Mouse (Mus musculus) intestine, embryonic 15.5 days (tissue): ENCODE measurements around the gene Reck. TPM values are rescaled to one million over a fixed set of nuclear protein-coding genes. Genes with fewer than 3 reads are reported as not detected.

Experiments used
- ATAC-seq: fragments of 200-750 bp; cut with Nextera tagmentation; 2 replicates; pipeline ENCODE4 v1.8.0; 2017; ENCODE audit warnings: moderate TSS enrichment, moderate library complexity
- H3K27ac ChIP-seq: fragments of 300-500 bp; sonication (generic); 2 replicates; pipeline ENCODE4 v1.5.1; 2015; ENCODE audit warnings: mild to moderate bottlenecking, inconsistent platforms
- H3K27me3 ChIP-seq: fragments of 300-500 bp; sonication (generic); replicated peaks from 2 replicates; pipeline ENCODE4 v1.6.1; 2015; ENCODE audit warnings: inconsistent platforms
- H3K36me3 ChIP-seq: fragments of 300-500 bp; sonication (generic); 2 replicates; pipeline ENCODE4 v1.6.1; 2015; ENCODE audit warnings: inconsistent platforms
- H3K4me1 ChIP-seq: fragments of 300-500 bp; sonication (generic); replicated peaks from 2 replicates; pipeline ENCODE4 v1.6.1; 2015; ENCODE audit warnings: inconsistent platforms
- H3K4me2 ChIP-seq: fragments of 300-500 bp; sonication (generic); replicated peaks from 2 replicates; pipeline ENCODE4 v1.6.1; 2015; ENCODE audit warnings: mild to moderate bottlenecking, inconsistent platforms
- H3K4me3 ChIP-seq: fragments of 300-500 bp; sonication (generic); replicated peaks from 2 replicates; pipeline ENCODE4 v1.5.1; 2015; ENCODE audit warnings: inconsistent platforms
- H3K9ac ChIP-seq: fragments of 300-500 bp; sonication (generic); 2 replicates; pipeline ENCODE4 v1.6.1; 2015; ENCODE audit warnings: inconsistent platforms
- H3K9me3 ChIP-seq: fragments of 300-500 bp; sonication (generic); 2 replicates; pipeline ENCODE4 v1.6.1; 2016; ENCODE audit warnings: inconsistent platforms
- WGBS: fragments of 180-500 bp; shearing (Covaris S2); methylation state at CpG from one replicate; pipeline ENCODE4 v1.1.7; 2015; 5-methylcytosine and 5-hydroxymethylcytosine counted together
- polyA plus RNA-seq: library from polyadenylated mRNA; unstranded; fragments of >200 nt; fragmentation: Nextera tagmentation; extraction: Ambion mirVana; gene quantifications from 2 replicates; pipeline ENCODE4 v1.2.1, GENCODE M21; 2015

Reck gene
- polyA plus RNA-seq, 1 experiment from 2014 or later: 17.0 TPM

- Histone ChIP-seq H3K27ac (no peak overlapping the region), H3K36me3 (no peaks in the 10 kb centered on the region), H3K9me3 (no peaks in the 10 kb centered on the region), H3K27me3 (no peaks in the 10 kb centered on the region), H3K4me3 (no peak overlapping the region), H3K9ac (no peak overlapping the region), H3K4me2 (no peak overlapping the region), H3K4me1 (no peaks in the 10 kb centered on the region)
- 94% methylated on average over 1 of the region's 1 CpGs for WGBS
- no peak for ATAC-seq
These were observed 45.3 kb downstream of the Reck start for GRCm38 (mm10) chr4:43920602-43921001.

DNA sequence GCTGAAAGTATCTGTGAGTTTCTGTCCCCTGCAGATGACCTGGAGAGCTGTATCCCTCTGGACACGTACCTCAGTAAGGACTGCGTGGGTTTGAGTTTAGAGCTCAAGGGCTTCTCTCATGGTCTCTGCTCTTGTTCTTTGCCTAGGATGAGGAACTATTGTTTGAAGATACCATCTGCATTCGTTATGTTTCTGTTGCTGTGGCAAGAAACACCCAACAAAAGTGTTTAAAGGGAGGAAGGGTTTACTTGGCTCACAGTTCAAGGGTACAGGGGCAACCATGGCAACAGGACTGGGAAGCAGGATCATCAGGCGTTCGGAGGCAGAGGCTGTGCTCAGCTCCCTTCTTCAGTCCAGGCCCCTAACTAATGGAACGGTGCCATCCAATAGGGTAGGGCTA lies 49.8 kb downstream of the Reck start:
- Histone ChIP-seq H3K9ac (no peak overlapping the region), H3K4me2 (no peak overlapping the region), H3K27me3 (no peaks in the 10 kb centered on the region), H3K4me3 (no peak overlapping the region), H3K36me3 (0 out of 2 replicates have a peak, but pooled peaks cover 3% of the 10 kb centered on the region), H3K9me3 (no peaks in the 10 kb centered on the region), H3K4me1 (no peaks in the 10 kb centered on the region), H3K27ac (no peak overlapping the region)
- ATAC-seq: no peak
- 90% methylated on average over 6 of the region's 6 CpGs for WGBS

DNA sequence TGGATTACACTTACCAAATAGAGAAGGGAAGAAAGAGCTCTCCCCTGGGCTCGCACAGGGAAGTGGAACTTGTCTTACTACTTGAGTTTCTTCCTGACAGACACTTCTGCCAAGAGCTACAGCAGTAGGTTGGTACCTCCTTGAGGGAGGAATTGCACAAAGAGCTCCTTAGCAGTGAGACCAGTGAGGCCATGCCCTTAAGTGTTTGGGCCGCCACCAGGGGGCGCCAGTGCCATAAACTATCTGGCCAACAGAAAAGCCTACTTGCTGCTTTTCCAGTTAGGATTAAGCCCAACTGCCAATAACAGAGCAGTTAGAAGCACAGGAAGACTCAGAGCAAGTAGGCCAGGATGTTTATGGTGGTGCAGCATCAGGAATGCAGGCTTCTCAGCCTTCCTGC lies 50.4 kb downstream of the Reck start:
- H3K36me3 ChIP-seq: 0 out of 2 replicates have a peak, but pooled peaks cover 3% of the 10 kb centered on the region
- no peaks in the 10 kb centered on the region for H3K9me3 ChIP-seq
- 21% methylated on average over 3 of the region's 3 CpGs for WGBS
- no peak overlapping the region for H3K9ac ChIP-seq
- no peak overlapping the region for H3K4me3 ChIP-seq
- H3K4me2 ChIP-seq: no peak overlapping the region
- no peaks in the 10 kb centered on the region for H3K27me3 ChIP-seq
- no peak overlapping the region for H3K27ac ChIP-seq
- H3K4me1 ChIP-seq: no peaks in the 10 kb centered on the region
- ATAC-seq: peak; percentile 81

DNA sequence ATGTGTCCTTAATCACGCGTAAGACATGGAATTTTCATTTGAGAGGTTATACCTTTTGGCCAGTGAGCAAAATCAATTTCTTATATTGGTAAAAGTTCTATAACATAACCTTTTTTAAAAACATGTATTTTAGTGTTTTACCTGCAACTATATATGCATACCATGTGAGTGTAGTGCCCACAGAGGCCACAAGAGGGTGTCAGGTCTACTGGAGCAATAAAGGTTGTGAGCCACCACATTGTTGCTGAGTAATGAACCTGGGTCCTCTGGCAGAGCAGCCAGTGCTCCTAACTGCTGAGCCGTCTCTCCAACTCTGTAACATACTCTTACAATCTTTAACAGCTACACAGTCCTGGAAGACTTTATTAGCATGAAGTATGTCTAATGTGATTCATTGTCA lies 52.5 kb downstream of the Reck start:
- no peak overlapping the region for H3K4me2 ChIP-seq
- no peaks in the 10 kb centered on the region for H3K9me3 ChIP-seq
- H3K27ac ChIP-seq: no peak overlapping the region
- no peak overlapping the region for H3K9ac ChIP-seq
- no peaks in the 10 kb centered on the region for H3K27me3 ChIP-seq
- no peak for ATAC-seq
- no peak overlapping the region for H3K4me3 ChIP-seq
- H3K4me1 ChIP-seq: no peaks in the 10 kb centered on the region
- WGBS: 92% methylated on average over 3 of the region's 3 CpGs
- H3K36me3 ChIP-seq: 0 out of 2 replicates have a peak, but pooled peaks cover 3% of the 10 kb centered on the region

GRCm38 (mm10) chr4:43931877-43932276 lies 56.5 kb downstream of the Reck start:
- H3K4me2 ChIP-seq: no peak overlapping the region
- H3K27ac ChIP-seq: no peak overlapping the region
- 73% methylated on average over 4 of the region's 4 CpGs for WGBS
- ATAC-seq: no peak
- no peak overlapping the region for H3K4me3 ChIP-seq
- H3K27me3 ChIP-seq: no peaks in the 10 kb centered on the region
- no peak overlapping the region for H3K9ac ChIP-seq
- H3K9me3 ChIP-seq: no peaks in the 10 kb centered on the region
- no peaks in the 10 kb centered on the region for H3K4me1 ChIP-seq
- H3K36me3 ChIP-seq: 0 out of 2 replicates have a peak, but pooled peaks cover 3% of the 10 kb centered on the region

GRCm38 (mm10) chr4:43936186-43936585 lies 60.9 kb downstream of the Reck start:
- H3K4me1 ChIP-seq: no peaks in the 10 kb centered on the region
- no peaks in the 10 kb centered on the region for H3K36me3 ChIP-seq
- no peak for ATAC-seq
- WGBS: 67% methylated on average over 4 of the region's 4 CpGs
- H3K27ac ChIP-seq: no peak overlapping the region
- no peak overlapping the region for H3K9ac ChIP-seq
- no peaks in the 10 kb centered on the region for H3K27me3 ChIP-seq
- no peak overlapping the region for H3K4me3 ChIP-seq
- H3K9me3 ChIP-seq: no peaks in the 10 kb centered on the region
- H3K4me2 ChIP-seq: no peak overlapping the region

- Histone ChIP-seq H3K36me3 (no peaks in the 10 kb centered on the region), H3K9me3 (no peaks in the 10 kb centered on the region), H3K4me2 (no peak overlapping the region), H3K4me3 (no peak overlapping the region), H3K4me1 (no peaks in the 10 kb centered on the region), H3K9ac (no peak overlapping the region), H3K27ac (no peak overlapping the region), H3K27me3 (no peaks in the 10 kb centered on the region)
- 78% methylated on average over 14 of the region's 14 CpGs for WGBS
- ATAC-seq: no peak
These were observed 61.7 kb downstream of the Reck start for GRCm38 (mm10) chr4:43936749-43937674.

- Histone ChIP-seq H3K4me3 (no peak overlapping the region), H3K4me2 (no peak overlapping the region), H3K4me1 (no peaks in the 10 kb centered on the region), H3K9me3 (no peaks in the 10 kb centered on the region), H3K27ac (no peak overlapping the region), H3K36me3 (no peaks in the 10 kb centered on the region), H3K27me3 (no peaks in the 10 kb centered on the region), H3K9ac (no peak overlapping the region)
- no peak for ATAC-seq
- WGBS: 92% methylated on average over 5 of the region's 5 CpGs
These were observed 66.0 kb downstream of the Reck start for GRCm38 (mm10) chr4:43941315-43941714.

DNA sequence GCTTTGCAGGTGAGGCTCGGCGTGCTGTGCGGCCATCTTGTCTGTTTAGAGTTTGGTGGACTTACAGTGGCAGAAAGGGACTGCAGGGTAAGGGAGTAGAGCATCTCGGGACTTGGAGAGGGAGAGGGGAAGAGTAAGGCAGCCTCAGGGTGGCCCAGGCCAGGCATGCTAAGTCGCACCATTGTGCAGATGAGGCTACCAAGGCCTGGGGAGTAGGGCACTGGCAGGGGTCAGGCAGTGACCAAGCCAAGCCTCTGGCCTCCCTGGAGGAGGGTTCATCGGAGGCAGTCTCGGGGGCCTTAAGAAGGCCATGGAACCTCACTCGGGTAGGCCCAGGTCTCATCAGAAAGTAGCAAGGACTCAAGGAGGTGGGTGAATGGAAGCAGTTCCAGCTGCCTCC lies 67.1 kb downstream of the Reck start:
- ATAC-seq: no peak
- no peaks in the 10 kb centered on the region for H3K36me3 ChIP-seq
- no peak overlapping the region for H3K27ac ChIP-seq
- no peak overlapping the region for H3K4me3 ChIP-seq
- WGBS: 90% methylated on average over 8 of the region's 8 CpGs
- no peaks in the 10 kb centered on the region for H3K4me1 ChIP-seq
- no peaks in the 10 kb centered on the region for H3K27me3 ChIP-seq
- no peak overlapping the region for H3K9ac ChIP-seq
- H3K4me2 ChIP-seq: no peak overlapping the region
- no peaks in the 10 kb centered on the region for H3K9me3 ChIP-seq

DNA sequence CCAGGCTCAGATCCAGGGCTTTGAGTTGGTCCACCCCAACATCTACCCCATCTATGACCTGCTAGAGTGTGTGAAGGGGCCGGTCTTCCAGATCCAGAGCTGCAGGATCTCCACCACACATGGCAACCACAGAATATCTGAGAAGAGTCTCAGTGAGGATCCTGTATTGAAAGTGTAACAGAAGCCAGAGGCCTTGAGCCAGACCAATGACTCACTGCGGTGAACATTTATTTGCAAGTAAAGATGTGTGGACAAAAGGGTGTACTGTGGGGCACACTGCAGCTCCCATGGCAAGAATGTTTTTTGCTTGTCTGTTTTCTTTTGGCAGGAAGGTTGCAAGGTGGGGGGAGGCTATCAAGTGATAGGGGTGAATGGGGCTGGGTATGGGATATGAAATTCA lies 72.2 kb downstream of the Reck start:
- Histone ChIP-seq H3K27me3 (no peaks in the 10 kb centered on the region), H3K4me2 (no peak overlapping the region), H3K36me3 (no peaks in the 10 kb centered on the region), H3K4me3 (no peak overlapping the region), H3K9ac (no peak overlapping the region), H3K4me1 (no peaks in the 10 kb centered on the region), H3K9me3 (no peaks in the 10 kb centered on the region), H3K27ac (no peak overlapping the region)
- 92% methylated on average over 2 of the region's 2 CpGs for WGBS
- no peak for ATAC-seq

GRCm38 (mm10) chr4:43957292-43957845 lies 82.0 kb downstream of the Reck start, which contains the start of gene Glipr2:
Glipr2 (plus strand) TSS chr4:43957401.
- Histone ChIP-seq H3K4me2 (peak within 1 kb of the TSS; percentile 96), H3K9me3 (no peaks in the 10 kb centered on the region), H3K4me1 (peaks cover 22% of the 10 kb centered on the region), H3K27me3 (no peaks in the 10 kb centered on the region), H3K36me3 (no peaks in the 10 kb centered on the region), H3K27ac (peak within 1 kb of the TSS; percentile 92), H3K4me3 (peak within 1 kb of the TSS; percentile 70), H3K9ac (peak within 1 kb of the TSS; percentile 67)
- peak; percentile 91 for ATAC-seq
- under 1% methylated on average over 45 of the region's 45 CpGs for WGBS

DNA sequence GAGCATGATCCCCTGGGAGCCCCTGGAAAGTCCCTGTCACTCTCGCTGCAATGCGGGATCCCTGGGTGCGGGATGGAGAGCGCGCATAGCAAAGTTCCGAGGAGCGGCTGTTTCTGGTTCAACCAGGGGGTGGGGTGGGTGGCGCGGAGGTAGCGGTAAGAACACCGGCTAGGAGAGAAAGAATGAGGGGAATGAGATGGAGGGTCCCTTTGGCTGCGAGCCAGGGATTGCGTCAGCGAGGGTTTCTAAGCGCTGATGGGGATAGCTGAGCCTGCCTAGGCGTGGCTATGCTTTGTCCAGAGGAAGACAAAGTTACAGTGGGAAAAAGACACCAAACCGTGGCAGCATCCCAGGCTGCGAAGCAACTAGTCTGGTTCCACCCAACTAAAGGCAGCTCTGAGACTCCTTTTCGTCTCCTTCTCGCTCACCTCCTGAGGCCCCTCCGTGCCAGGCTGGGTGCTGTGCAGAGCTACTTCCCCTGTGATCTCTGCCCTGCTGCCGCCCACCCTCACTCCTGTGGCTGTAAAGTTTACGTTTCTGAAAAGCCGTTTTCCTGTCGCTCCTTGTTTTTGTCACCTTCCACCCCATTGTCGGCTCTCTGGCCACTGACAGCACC lies 82.6 kb downstream of the Reck start:
- Histone ChIP-seq H3K27ac (peak overlapping the region; percentile 92), H3K4me2 (peak overlapping the region; percentile 96), H3K4me1 (peaks cover 22% of the 10 kb centered on the region), H3K4me3 (peak overlapping the region; percentile 70), H3K27me3 (no peaks in the 10 kb centered on the region), H3K36me3 (no peaks in the 10 kb centered on the region), H3K9ac (peak overlapping the region; percentile 67), H3K9me3 (no peaks in the 10 kb centered on the region)
- ATAC-seq: peak; percentile 53
- WGBS: 0% methylated on average over 26 of the region's 26 CpGs
